Mouse (Mus musculus) heart, embryonic 11.5 days (tissue): Measurements from ENCODE around the gene Crocc2. TPM values are rescaled to one million over a fixed set of nuclear protein-coding genes. Genes with fewer than 3 reads are reported as not detected.

Source experiments
- ATAC-seq: fragments of 200-750 bp; cut with Nextera tagmentation; replicated peaks from 2 replicates; pipeline ENCODE4 v1.8.0; 2017; ENCODE audit warnings: moderate library complexity; ENCODE audit not compliant: insufficient number of reproducible peaks, low FRiP score, low TSS enrichment
- H3K27ac ChIP-seq: fragments of 300-500 bp; sonication (generic); 2 replicates; pipeline ENCODE4 v1.5.1; 2014; ENCODE audit warnings: mild to moderate bottlenecking, low read depth, low read length
- H3K27me3 ChIP-seq: fragments of 300-500 bp; sonication (generic); 2 replicates; pipeline ENCODE4 v1.6.1; 2014; ENCODE audit warnings: mild to moderate bottlenecking, low read length, mixed read lengths; ENCODE audit not compliant: control insufficient read depth, insufficient read depth
- H3K36me3 ChIP-seq: fragments of 300-500 bp; sonication (generic); 2 replicates; pipeline ENCODE4 v1.6.1; 2014; ENCODE audit warnings: mild to moderate bottlenecking, low read length, moderate library complexity, mixed read lengths; ENCODE audit not compliant: control insufficient read depth, insufficient read depth
- H3K4me1 ChIP-seq: fragments of 300-500 bp; sonication (generic); 2 replicates; pipeline ENCODE4 v1.6.1; 2014; ENCODE audit warnings: low read length; ENCODE audit not compliant: control insufficient read depth, insufficient read depth
- H3K4me2 ChIP-seq: fragments of 300-500 bp; sonication (generic); 2 replicates; pipeline ENCODE4 v1.6.1; 2014; ENCODE audit warnings: mild to moderate bottlenecking, moderate library complexity
- H3K4me3 ChIP-seq: fragments of 300-500 bp; sonication (generic); 2 replicates; pipeline ENCODE4 v1.5.1; 2014; ENCODE audit warnings: low read depth, low read length
- H3K9ac ChIP-seq: fragments of 300-500 bp; sonication (generic); 2 replicates; pipeline ENCODE4 v1.6.1; 2014; ENCODE audit warnings: mild to moderate bottlenecking, low read depth, low read length, moderate library complexity
- H3K9me3 ChIP-seq: fragments of 300-500 bp; sonication (generic); replicated peaks from 2 replicates; pipeline ENCODE4 v1.6.1; 2016; ENCODE audit warnings: low read length; ENCODE audit not compliant: control insufficient read depth
- WGBS: fragments of 180-500 bp; shearing (Covaris S2); extraction: QIAGEN DNeasy Blood & Tissue Kit; methylation state at CpG from one replicate; pipeline ENCODE4 v1.1.7; 2014; ENCODE audit not compliant: insufficient replicate concordance; 5-methylcytosine and 5-hydroxymethylcytosine counted together
- polyA plus RNA-seq: library from polyadenylated mRNA; unstranded; fragments of >200 nt; fragmentation: Nextera tagmentation; extraction: Ambion mirVana; gene quantifications from 2 replicates; pipeline ENCODE4 v1.2.1, GENCODE M21; 2014

Gene Crocc2
- polyA plus RNA-seq = 0.10 and 0.24 TPM in 2 replicates

GRCm38 (mm10) chr1:93168295-93168775 is at the start of gene Crocc2:
Gene Crocc2, plus strand, starts transcription at chr1:93168725.
- no peak for ATAC-seq
- H3K27ac ChIP-seq = no peak within 1 kb of the TSS
- 55% methylated on average over 10 of the region's 10 CpGs for WGBS
- no peak within 1 kb of the TSS for H3K4me2 ChIP-seq
- no peaks in the 10 kb centered on the region for H3K36me3 ChIP-seq
- no peak within 1 kb of the TSS for H3K9ac ChIP-seq
- H3K4me1 ChIP-seq = no peaks in the 10 kb centered on the region
- no peaks in the 10 kb centered on the region for H3K9me3 ChIP-seq
- H3K4me3 ChIP-seq = no peak within 1 kb of the TSS
- H3K27me3 ChIP-seq = peaks cover 22% of the 10 kb centered on the region

DNA sequence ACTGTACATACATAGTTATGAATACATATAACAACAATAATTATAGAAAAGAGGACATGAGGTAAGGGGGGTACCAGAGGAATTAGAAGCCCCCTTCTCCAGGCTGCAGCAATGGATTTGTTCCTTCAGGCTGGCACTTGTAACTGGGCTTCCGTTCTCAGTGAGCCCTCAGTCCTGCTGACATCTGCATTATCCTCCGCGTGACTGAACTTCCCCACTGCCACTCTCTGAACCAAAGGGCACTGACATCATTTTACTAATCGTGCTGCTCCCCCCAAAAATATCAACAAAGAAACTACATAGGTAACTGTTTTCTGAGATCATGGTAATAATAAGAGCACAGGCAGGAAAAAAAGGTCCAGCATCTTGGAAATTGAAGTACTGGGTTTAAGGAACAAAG is 49.7 kb upstream of the Crocc2 start:
- H3K9me3 ChIP-seq = no peaks in the 10 kb centered on the region
- WGBS = 48% methylated on average over 4 of the region's 4 CpGs
- no peak for ATAC-seq
- no peak overlapping the region for H3K9ac ChIP-seq
- 0 out of 2 replicates have a peak, but pooled peaks cover 2% of the 10 kb centered on the region for H3K27me3 ChIP-seq
- no peak overlapping the region for H3K4me3 ChIP-seq
- H3K27ac ChIP-seq = no peak overlapping the region
- H3K4me2 ChIP-seq = no peak overlapping the region
- H3K4me1 ChIP-seq = peaks cover 3% of the 10 kb centered on the region; the same call in 1 of the 2 replicates
- no peaks in the 10 kb centered on the region for H3K36me3 ChIP-seq

GRCm38 (mm10) chr1:93123179-93123854 is 45.2 kb upstream of the Crocc2 start:
- no peak for ATAC-seq
- Histone ChIP-seq H3K4me2 (no peak overlapping the region), H3K4me1 (no peaks in the 10 kb centered on the region), H3K9me3 (no peaks in the 10 kb centered on the region), H3K4me3 (no peak overlapping the region), H3K27ac (no peak overlapping the region), H3K36me3 (no peaks in the 10 kb centered on the region), H3K9ac (no peak overlapping the region), H3K27me3 (no peaks in the 10 kb centered on the region; the same call in none of the 2 replicates)
- WGBS = 65% methylated on average over 11 of the region's 11 CpGs

DNA sequence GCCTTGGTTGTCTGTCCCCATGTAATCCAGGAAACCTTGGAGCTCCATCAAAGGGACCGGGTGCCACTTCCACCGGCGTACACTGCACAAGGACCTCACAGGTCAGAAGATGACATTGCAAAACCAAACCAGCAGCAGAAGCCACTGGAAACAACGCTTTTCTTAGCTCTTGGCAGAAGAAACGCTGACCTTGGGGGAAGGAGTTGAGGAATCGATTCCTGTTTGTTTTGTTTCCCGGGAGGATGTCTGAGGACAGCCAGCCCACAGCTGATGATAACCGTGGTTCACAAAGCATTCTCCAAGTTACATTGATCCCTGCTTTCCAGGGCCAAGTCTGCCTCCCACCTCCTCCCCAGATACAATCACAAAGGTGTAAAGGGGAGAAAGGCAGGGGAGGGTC is 44.5 kb upstream of the Crocc2 start:
- H3K27me3 ChIP-seq = no peaks in the 10 kb centered on the region; the same call in none of the 2 replicates
- H3K9ac ChIP-seq = no peak overlapping the region
- no peak for ATAC-seq
- no peak overlapping the region for H3K4me2 ChIP-seq
- WGBS = 63% methylated on average over 8 of the region's 8 CpGs
- no peaks in the 10 kb centered on the region for H3K36me3 ChIP-seq
- H3K9me3 ChIP-seq = no peaks in the 10 kb centered on the region
- H3K4me3 ChIP-seq = no peak overlapping the region
- H3K4me1 ChIP-seq = no peaks in the 10 kb centered on the region
- no peak overlapping the region for H3K27ac ChIP-seq

- H3K4me1 ChIP-seq = no peaks in the 10 kb centered on the region
- H3K9ac ChIP-seq = no peak overlapping the region
- no peak overlapping the region for H3K4me2 ChIP-seq
- no peaks in the 10 kb centered on the region; the same call in none of the 2 replicates for H3K27me3 ChIP-seq
- H3K9me3 ChIP-seq = no peaks in the 10 kb centered on the region
- no peak for ATAC-seq
- WGBS = 59% methylated on average over 5 of the region's 5 CpGs
- H3K36me3 ChIP-seq = no peaks in the 10 kb centered on the region
- no peak overlapping the region for H3K27ac ChIP-seq
- no peak overlapping the region for H3K4me3 ChIP-seq
These were observed 43.3 kb upstream of the Crocc2 start for GRCm38 (mm10) chr1:93125256-93125655.

DNA sequence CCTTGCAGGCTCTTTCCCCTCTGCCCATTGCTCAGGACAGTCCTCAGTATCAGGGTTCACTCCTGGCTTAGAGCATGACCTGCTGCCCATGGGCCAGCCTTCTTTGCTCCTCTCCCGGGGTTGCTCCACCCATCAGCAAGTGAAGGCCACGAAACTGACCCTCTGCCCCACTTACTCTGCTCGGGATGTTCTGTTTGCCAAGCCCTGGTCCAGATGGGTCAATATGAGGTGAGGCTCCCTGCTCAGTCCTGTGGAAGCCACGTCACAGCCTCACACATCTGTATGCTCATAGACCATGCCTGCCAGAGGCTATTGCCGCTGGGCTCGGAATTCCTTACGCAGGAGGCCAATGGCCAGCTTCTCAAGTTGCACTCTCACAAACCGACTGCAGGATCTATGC is 40.3 kb upstream of the Crocc2 start:
- no peaks in the 10 kb centered on the region for H3K9me3 ChIP-seq
- H3K27ac ChIP-seq = no peak overlapping the region
- H3K4me2 ChIP-seq = no peak overlapping the region
- H3K27me3 ChIP-seq = peaks cover 8% of the 10 kb centered on the region
- H3K4me3 ChIP-seq = no peak overlapping the region
- no peak overlapping the region for H3K9ac ChIP-seq
- H3K4me1 ChIP-seq = no peaks in the 10 kb centered on the region
- ATAC-seq = no peak
- no peaks in the 10 kb centered on the region for H3K36me3 ChIP-seq
- 69% methylated on average over 8 of the region's 8 CpGs for WGBS

- no peak overlapping the region for H3K4me2 ChIP-seq
- peaks cover 8% of the 10 kb centered on the region for H3K27me3 ChIP-seq
- no peaks in the 10 kb centered on the region for H3K4me1 ChIP-seq
- H3K9me3 ChIP-seq = no peaks in the 10 kb centered on the region
- H3K9ac ChIP-seq = no peak overlapping the region
- H3K36me3 ChIP-seq = no peaks in the 10 kb centered on the region
- ATAC-seq = no peak
- no peak overlapping the region for H3K4me3 ChIP-seq
- 31% methylated on average over 6 of the region's 6 CpGs for WGBS
- no peak overlapping the region for H3K27ac ChIP-seq
These were observed 39.7 kb upstream of the Crocc2 start for GRCm38 (mm10) chr1:93128710-93129349.

GRCm38 (mm10) chr1:93130242-93130983 is 38.1 kb upstream of the Crocc2 start:
- Histone ChIP-seq H3K4me2 (no peak overlapping the region), H3K9me3 (no peaks in the 10 kb centered on the region), H3K9ac (no peak overlapping the region), H3K4me3 (no peak overlapping the region), H3K27ac (no peak overlapping the region), H3K4me1 (no peaks in the 10 kb centered on the region), H3K36me3 (no peaks in the 10 kb centered on the region), H3K27me3 (peaks cover 8% of the 10 kb centered on the region)
- WGBS = 70% methylated on average over 10 of the region's 10 CpGs
- ATAC-seq = no peak
